Mouse (Mus musculus) liver, adult 2 months (tissue): ENCODE measurements around the gene Tgfa. TPM values are rescaled to one million over a fixed set of nuclear protein-coding genes. Genes with fewer than 3 reads are reported as not detected.
A peak's percentile ranks its signal among the peaks of the same experiment; 100 is the strongest.

ENCODE experiments used
- DNase-seq: peaks from one replicate; pipeline ENCODE4 v3.0.0-alpha.2; 2011; ENCODE audit warnings: low read depth, low spot score; ENCODE audit errors: extremely low read depth
- H3K27ac ChIP-seq: fragments of 200-500 bp; replicated peaks from 2 replicates; pipeline ENCODE4 v1.5.1; 2012; ENCODE audit warnings: low read depth, mild to moderate bottlenecking, control low read depth, inconsistent platforms, low read length; ENCODE audit not compliant: insufficient read depth
- H3K27me3 ChIP-seq: fragments of 200-500 bp; 2 replicates; pipeline ENCODE4 v1.6.1; 2012; ENCODE audit warnings: mild to moderate bottlenecking, moderate library complexity, low read length, inconsistent platforms; ENCODE audit not compliant: control insufficient read depth, insufficient read depth
- H3K36me3 ChIP-seq: fragments of 200-500 bp; 2 replicates; pipeline ENCODE4 v1.6.1; 2012; ENCODE audit warnings: low read length, inconsistent platforms; ENCODE audit not compliant: control insufficient read depth, insufficient read depth
- H3K4me1 ChIP-seq: fragments of 200-500 bp; 2 replicates; pipeline ENCODE4 v1.6.1; 2011; ENCODE audit warnings: low read length; ENCODE audit not compliant: control insufficient read depth, insufficient read depth
- H3K4me3 ChIP-seq: fragments of 200-500 bp; 2 replicates; pipeline ENCODE4 v1.5.1; 2011; ENCODE audit warnings: low read depth, mild to moderate bottlenecking, control low read depth, low read length, moderate library complexity; ENCODE audit not compliant: insufficient read depth
- H3K79me2 ChIP-seq: fragments of 200-500 bp; 2 replicates; pipeline ENCODE4 v1.6.1; 2012; ENCODE audit warnings: inconsistent platforms, mild to moderate bottlenecking, low read length, moderate library complexity; ENCODE audit not compliant: control insufficient read depth, insufficient read depth
- H3K9ac ChIP-seq: fragments of 200-500 bp; 2 replicates; pipeline ENCODE4 v1.6.1; 2012; ENCODE audit warnings: low read depth, mild to moderate bottlenecking, control low read depth, inconsistent platforms, low read length
- CTCF ChIP-seq: fragments of 200-500 bp; IDR thresholded peaks from 2 replicates; pipeline ENCODE4 v1.5.1; 2011; ENCODE audit warnings: low read depth, low read length, control low read depth
- POLR2A ChIP-seq: fragments of 200-500 bp; IDR thresholded peaks from 2 replicates; pipeline ENCODE4 v1.6.1; 2011; ENCODE audit warnings: low read length, control low read depth; ENCODE audit not compliant: insufficient read depth; ENCODE audit errors: extremely low read depth
- WGBS: fragments of 180-500 bp; shearing (Covaris S2); methylation state at CpG from one replicate; pipeline ENCODE4 v1.1.7; 2018; 5-methylcytosine and 5-hydroxymethylcytosine counted together
- polyA plus RNA-seq: library from polyadenylated mRNA; depleted of rRNA; stranded (reverse); fragments of >200 nt; gene quantifications from 2 replicates; pipeline ENCODE4 v1.2.3, GENCODE M21; 2012
- total RNA-seq: library from RNA; depleted of rRNA; stranded (reverse); fragments of >200 nt; gene quantifications from 2 replicates; pipeline ENCODE4 v1.2.3, GENCODE M21; 2014

The Tgfa gene
- total and polyA plus RNA-seq, 2 experiments = 6.3 to 13.3 TPM

GRCm38 (mm10) chr6:86296126-86296525 is 101.1 kb downstream of the Tgfa start:
- H3K79me2 ChIP-seq = no peaks in the 10 kb centered on the region
- H3K9ac ChIP-seq = no peak overlapping the region
- WGBS = 93% methylated on average over 3 of the region's 3 CpGs
- TF ChIP-seq CTCF (no peak), POLR2A (no peak)
- no peaks in the 10 kb centered on the region for H3K27me3 ChIP-seq
- no peaks in the 10 kb centered on the region for H3K36me3 ChIP-seq
- no peak overlapping the region for H3K27ac ChIP-seq
- no peaks in the 10 kb centered on the region for H3K4me1 ChIP-seq
- no peak for DNase-seq
- no peak overlapping the region for H3K4me3 ChIP-seq

- no peak overlapping the region for H3K27ac ChIP-seq
- H3K36me3 ChIP-seq = no peaks in the 10 kb centered on the region
- 90% methylated on average over 2 of the region's 2 CpGs for WGBS
- no peak for DNase-seq
- H3K79me2 ChIP-seq = no peaks in the 10 kb centered on the region
- H3K27me3 ChIP-seq = no peaks in the 10 kb centered on the region
- no peak for TF ChIP-seq CTCF
- no peak for TF ChIP-seq POLR2A
- no peak overlapping the region for H3K9ac ChIP-seq
- H3K4me1 ChIP-seq = no peaks in the 10 kb centered on the region
- no peak overlapping the region for H3K4me3 ChIP-seq
Observed at GRCm38 (mm10) chr6:86296938-86297337, 101.9 kb downstream of the Tgfa start.

GRCm38 (mm10) chr6:86298961-86299360 is 103.9 kb downstream of the Tgfa start:
- WGBS = 91% methylated on average over 3 of the region's 3 CpGs

GRCm38 (mm10) chr6:86299381-86299780 is 104.4 kb downstream of the Tgfa start:
- Histone ChIP-seq H3K4me3 (no peak overlapping the region), H3K79me2 (no peaks in the 10 kb centered on the region), H3K9ac (no peak overlapping the region), H3K27me3 (no peaks in the 10 kb centered on the region), H3K4me1 (no peaks in the 10 kb centered on the region), H3K36me3 (no peaks in the 10 kb centered on the region), H3K27ac (no peak overlapping the region)
- 88% methylated on average over 2 of the region's 2 CpGs for WGBS
- TF ChIP-seq POLR2A = no peak
- no peak for TF ChIP-seq CTCF
- no peak for DNase-seq

More at GRCm38 (mm10) chr6:86298961-86299360, 103.9 kb downstream of the Tgfa start:
- DNase-seq = no peak
- Histone ChIP-seq H3K79me2 (no peaks in the 10 kb centered on the region), H3K27ac (no peak overlapping the region), H3K9ac (no peak overlapping the region), H3K27me3 (no peaks in the 10 kb centered on the region), H3K4me3 (no peak overlapping the region), H3K4me1 (no peaks in the 10 kb centered on the region), H3K36me3 (no peaks in the 10 kb centered on the region)
- TF ChIP-seq POLR2A = no peak
- no peak for TF ChIP-seq CTCF

- H3K27me3 ChIP-seq = no peaks in the 10 kb centered on the region
- H3K79me2 ChIP-seq = no peaks in the 10 kb centered on the region
- H3K36me3 ChIP-seq = no peaks in the 10 kb centered on the region
- H3K4me3 ChIP-seq = no peak overlapping the region
- H3K4me1 ChIP-seq = no peaks in the 10 kb centered on the region
- no peak overlapping the region for H3K9ac ChIP-seq
- no peak overlapping the region for H3K27ac ChIP-seq
- 80% methylated on average over 4 of the region's 4 CpGs for WGBS
- DNase-seq = no peak
- TF ChIP-seq POLR2A = no peak
- no peak for TF ChIP-seq CTCF
Observed at GRCm38 (mm10) chr6:86305680-86306079, 110.7 kb downstream of the Tgfa start.

- H3K4me1 ChIP-seq = no peaks in the 10 kb centered on the region
- no peaks in the 10 kb centered on the region for H3K79me2 ChIP-seq
- H3K4me3 ChIP-seq = no peak overlapping the region
- H3K36me3 ChIP-seq = no peaks in the 10 kb centered on the region
- TF ChIP-seq CTCF (no peak), POLR2A (no peak)
- no peak for DNase-seq
- WGBS = 86% methylated on average over 1 of the region's 1 CpGs
- H3K27me3 ChIP-seq = no peaks in the 10 kb centered on the region
- H3K27ac ChIP-seq = no peak overlapping the region
- H3K9ac ChIP-seq = no peak overlapping the region
Observed at GRCm38 (mm10) chr6:86314011-86314410, 119.0 kb downstream of the Tgfa start.

- 36% methylated on average over 1 of the region's 1 CpGs for WGBS
- no peaks in the 10 kb centered on the region for H3K79me2 ChIP-seq
- no peaks in the 10 kb centered on the region for H3K4me1 ChIP-seq
- DNase-seq = peak; percentile 6
- TF ChIP-seq CTCF (no peak), POLR2A (no peak)
- H3K27me3 ChIP-seq = no peaks in the 10 kb centered on the region
- H3K4me3 ChIP-seq = no peak overlapping the region
- H3K36me3 ChIP-seq = no peaks in the 10 kb centered on the region
- H3K9ac ChIP-seq = no peak overlapping the region
- H3K27ac ChIP-seq = no peak overlapping the region
Observed at GRCm38 (mm10) chr6:86317066-86317465, 122.0 kb downstream of the Tgfa start.
